Mouse (Mus musculus) forebrain, embryonic 15.5 days (tissue): Measurements from ENCODE around the gene Atp1a4. TPM values are rescaled to one million over a fixed set of nuclear protein-coding genes. Genes with fewer than 3 reads are reported as not detected.

Source experiments
- ATAC-seq: fragments of 200-750 bp; cut with Nextera tagmentation; replicated peaks from 2 replicates; pipeline ENCODE4 v1.8.0; 2017; ENCODE audit warnings: mild to moderate bottlenecking, moderate TSS enrichment, moderate library complexity
- H3K27ac ChIP-seq: fragments of 300-500 bp; sonication (generic); replicated peaks from 2 replicates; pipeline ENCODE4 v1.5.1; 2015; ENCODE audit warnings: mild to moderate bottlenecking, inconsistent platforms
- H3K27me3 ChIP-seq: fragments of 300-500 bp; sonication (generic); 2 replicates; pipeline ENCODE4 v1.6.1; 2015; ENCODE audit warnings: inconsistent platforms
- H3K36me3 ChIP-seq: fragments of 300-500 bp; sonication (generic); 2 replicates; pipeline ENCODE4 v1.6.1; 2015; ENCODE audit warnings: mild to moderate bottlenecking, inconsistent platforms
- H3K4me1 ChIP-seq: fragments of 300-500 bp; sonication (generic); 2 replicates; pipeline ENCODE4 v1.6.1; 2015; ENCODE audit warnings: inconsistent platforms
- H3K4me2 ChIP-seq: fragments of 300-500 bp; sonication (generic); replicated peaks from 2 replicates; pipeline ENCODE4 v1.6.1; 2015; ENCODE audit warnings: mild to moderate bottlenecking, inconsistent platforms
- H3K4me3 ChIP-seq: fragments of 300-500 bp; sonication (generic); 2 replicates; pipeline ENCODE4 v1.5.1; 2015; ENCODE audit warnings: mild to moderate bottlenecking, inconsistent platforms
- H3K9ac ChIP-seq: fragments of 300-500 bp; sonication (generic); replicated peaks from 2 replicates; pipeline ENCODE4 v1.6.1; 2015; ENCODE audit warnings: mild to moderate bottlenecking, inconsistent platforms
- H3K9me3 ChIP-seq: fragments of 300-500 bp; sonication (generic); 2 replicates; pipeline ENCODE4 v1.6.1; 2016; ENCODE audit warnings: inconsistent platforms
- WGBS: fragments of 180-500 bp; shearing (Covaris S2); methylation state at CpG from one replicate; pipeline ENCODE4 v1.1.7; 2015; ENCODE audit warnings: mixed read lengths; 5-methylcytosine and 5-hydroxymethylcytosine counted together
- polyA plus RNA-seq: library from polyadenylated mRNA; unstranded; fragments of >200 nt; fragmentation: Nextera tagmentation; extraction: Ambion mirVana; gene quantifications from 2 replicates; pipeline ENCODE4 v1.2.1, GENCODE M21; 2015

Gene Atp1a4
- polyA plus RNA-seq, 1 experiment from 2014 or later, result 0.10 TPM

DNA sequence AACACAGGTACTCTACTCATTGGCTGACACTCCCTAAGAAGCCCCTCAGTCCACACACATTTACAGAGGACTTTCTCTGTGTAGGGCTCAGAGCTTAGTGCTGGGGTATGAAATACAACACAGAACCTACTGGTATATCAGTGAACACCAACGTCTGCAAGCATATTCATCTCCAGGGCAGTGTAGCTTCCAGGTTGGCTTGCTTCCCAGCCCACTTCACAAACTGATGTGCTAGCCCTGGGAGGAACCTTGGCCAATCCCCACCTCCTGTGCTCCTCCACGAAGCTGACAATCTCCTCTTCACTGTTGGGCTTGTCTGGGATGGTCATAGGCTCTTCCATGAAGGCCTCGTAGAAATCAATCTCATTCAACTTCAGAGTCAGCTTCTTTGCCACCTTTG, 43.5 kb downstream of the Atp1a4 start:
- Histone ChIP-seq H3K4me2 (no peak overlapping the region), H3K36me3 (no peaks in the 10 kb centered on the region), H3K27me3 (no peaks in the 10 kb centered on the region), H3K27ac (no peak overlapping the region), H3K4me1 (peaks cover 53% of the 10 kb centered on the region), H3K9ac (no peak overlapping the region), H3K9me3 (no peaks in the 10 kb centered on the region), H3K4me3 (no peak overlapping the region)
- ATAC-seq, result no peak
- 50% methylated on average over 3 of the region's 3 CpGs for WGBS

- Histone ChIP-seq H3K9me3 (no peaks in the 10 kb centered on the region), H3K4me2 (no peak overlapping the region), H3K4me3 (no peak overlapping the region), H3K27me3 (no peaks in the 10 kb centered on the region), H3K9ac (no peak overlapping the region), H3K27ac (peak overlapping the region; percentile 12; the same call in 1 of the 2 replicates), H3K4me1 (peaks cover 43% of the 10 kb centered on the region), H3K36me3 (no peaks in the 10 kb centered on the region)
- 38% methylated on average over 4 of the region's 4 CpGs for WGBS
- ATAC-seq, result no peak
Observed at GRCm38 (mm10) chr1:172213771-172214170, 44.4 kb downstream of the Atp1a4 start.

DNA sequence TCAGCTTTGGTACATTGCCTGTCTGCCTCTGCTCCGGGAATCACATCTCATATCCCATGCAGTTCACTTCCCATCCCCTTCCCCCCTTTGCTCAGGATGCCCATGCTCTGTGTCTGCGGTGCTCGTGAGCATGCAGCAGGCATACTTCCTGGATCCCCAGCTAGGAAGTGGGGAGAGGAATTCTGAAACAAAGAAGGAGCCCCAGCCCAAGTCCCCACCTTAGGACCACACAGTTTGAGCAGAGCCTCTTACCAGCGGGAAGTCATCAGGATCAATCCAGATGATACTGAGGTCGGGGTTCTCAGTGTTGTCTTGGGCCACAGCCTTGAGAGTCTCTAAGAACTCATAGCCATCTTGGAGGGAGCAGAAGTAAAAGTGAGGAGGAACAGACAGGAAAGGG, 45.4 kb downstream of the Atp1a4 start:
- peaks cover 35% of the 10 kb centered on the region for H3K4me1 ChIP-seq
- no peak overlapping the region for H3K4me2 ChIP-seq
- WGBS, result 59% methylated on average over 5 of the region's 5 CpGs
- no peaks in the 10 kb centered on the region for H3K27me3 ChIP-seq
- no peaks in the 10 kb centered on the region for H3K36me3 ChIP-seq
- no peaks in the 10 kb centered on the region for H3K9me3 ChIP-seq
- H3K4me3 ChIP-seq, result no peak overlapping the region
- no peak for ATAC-seq
- H3K27ac ChIP-seq, result no peak overlapping the region
- H3K9ac ChIP-seq, result no peak overlapping the region

- peak; percentile 3; the same call in 1 of the 2 replicates for ATAC-seq
- Histone ChIP-seq H3K27ac (peak overlapping the region; percentile 98), H3K4me1 (peaks cover 51% of the 10 kb centered on the region), H3K27me3 (no peaks in the 10 kb centered on the region), H3K9me3 (no peaks in the 10 kb centered on the region), H3K4me2 (peak overlapping the region; percentile 83), H3K36me3 (no peaks in the 10 kb centered on the region), H3K4me3 (peak overlapping the region; percentile 72), H3K9ac (peak overlapping the region; percentile 93)
- 8% methylated on average over 7 of the region's 7 CpGs for WGBS
Observed at GRCm38 (mm10) chr1:172207111-172207584, 51.1 kb downstream of the Atp1a4 start.

GRCm38 (mm10) chr1:172206141-172206917, 51.9 kb downstream of the Atp1a4 start, which contains the start of gene Pea15a:
Gene Pea15a (minus strand): TSS chr1:172206804.
- peak within 1 kb of the TSS; percentile 98 for H3K27ac ChIP-seq
- peak within 1 kb of the TSS; percentile 72 for H3K4me3 ChIP-seq
- no peaks in the 10 kb centered on the region for H3K27me3 ChIP-seq
- H3K9me3 ChIP-seq, result no peaks in the 10 kb centered on the region
- H3K4me2 ChIP-seq, result peak within 1 kb of the TSS; percentile 83
- H3K4me1 ChIP-seq, result peaks cover 59% of the 10 kb centered on the region
- peak; percentile 70 for ATAC-seq
- H3K9ac ChIP-seq, result peak within 1 kb of the TSS; percentile 93
- H3K36me3 ChIP-seq, result no peaks in the 10 kb centered on the region
- under 1% methylated on average over 39 of the region's 40 CpGs for WGBS

DNA sequence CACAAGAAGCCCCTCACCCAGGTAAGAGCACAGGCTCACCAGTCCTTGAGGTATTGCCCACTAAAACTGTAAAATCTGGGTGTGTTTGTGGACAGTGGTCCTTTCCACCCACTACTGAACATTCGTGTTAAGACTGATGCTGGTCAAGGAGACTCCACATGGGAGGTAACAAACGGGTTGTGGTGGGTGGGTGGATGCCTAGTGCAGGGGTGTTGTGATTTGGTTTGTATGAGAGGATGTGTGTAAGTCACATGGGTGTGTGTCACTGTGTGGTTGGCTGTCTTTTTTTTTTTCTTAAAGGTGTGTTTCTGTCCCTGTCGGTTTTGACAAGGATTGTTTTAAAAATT, 52.5 kb downstream of the Atp1a4 start:
- no peaks in the 10 kb centered on the region for H3K36me3 ChIP-seq
- H3K4me1 ChIP-seq, result peaks cover 66% of the 10 kb centered on the region
- H3K4me3 ChIP-seq, result peak overlapping the region; percentile 72
- WGBS, result 0% methylated on average over 3 of the region's 3 CpGs
- no peaks in the 10 kb centered on the region for H3K27me3 ChIP-seq
- peak overlapping the region; percentile 98 for H3K27ac ChIP-seq
- ATAC-seq, result no peak
- peak overlapping the region; percentile 83 for H3K4me2 ChIP-seq
- H3K9me3 ChIP-seq, result no peaks in the 10 kb centered on the region
- peak overlapping the region; percentile 93 for H3K9ac ChIP-seq

DNA sequence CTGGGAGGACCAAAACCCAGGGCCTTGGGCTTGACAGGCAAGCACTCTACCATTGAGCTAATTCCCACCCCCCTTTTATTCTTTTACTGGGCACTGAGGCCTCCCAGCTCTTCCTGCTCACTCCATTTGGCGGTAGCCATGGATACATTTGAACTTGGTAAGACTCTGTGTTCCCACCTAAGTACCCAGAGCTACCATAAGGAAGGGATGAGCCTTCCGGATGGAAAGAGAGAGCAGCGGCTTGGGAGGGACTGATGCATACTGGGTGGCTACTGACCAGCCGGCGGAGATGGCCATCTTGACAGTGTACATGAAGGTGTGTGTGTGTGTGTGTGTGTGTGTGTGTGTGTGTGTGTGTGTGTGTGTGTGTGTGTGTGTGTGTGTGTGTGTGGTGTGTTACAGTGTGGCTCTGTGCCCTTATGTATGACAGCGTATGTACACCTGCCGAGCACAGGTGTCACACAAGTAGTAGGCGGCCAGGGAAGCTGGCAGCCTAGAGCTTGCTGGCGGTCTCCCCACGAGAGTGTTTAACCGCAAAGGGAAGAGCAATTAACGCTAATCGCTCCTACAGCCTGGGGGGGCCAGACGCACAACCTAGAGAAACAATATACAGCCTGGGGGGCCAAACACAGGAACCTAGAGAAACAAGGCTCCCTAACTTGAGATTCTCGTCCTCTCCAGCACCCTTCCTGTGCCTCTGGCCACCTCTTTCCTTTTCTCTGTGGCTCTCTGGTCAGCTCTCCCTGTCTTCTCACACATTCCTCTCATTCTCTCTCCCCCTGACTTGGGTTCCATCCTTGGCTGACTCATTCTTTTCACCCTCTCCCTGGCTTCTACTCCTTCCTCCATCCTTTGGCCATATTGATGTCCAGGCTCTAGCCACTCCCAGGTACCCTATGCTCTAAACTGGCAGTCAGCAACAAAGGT, 53.1 kb downstream of the Atp1a4 start:
- WGBS, result 4% methylated on average over 15 of the region's 15 CpGs
- Histone ChIP-seq H3K36me3 (peaks cover 3% of the 10 kb centered on the region; the same call in 1 of the 2 replicates), H3K27ac (peak overlapping the region; percentile 98), H3K4me3 (peak overlapping the region; percentile 72), H3K9me3 (no peaks in the 10 kb centered on the region), H3K9ac (peak overlapping the region; percentile 93), H3K4me2 (peak overlapping the region; percentile 83), H3K27me3 (no peaks in the 10 kb centered on the region), H3K4me1 (peaks cover 72% of the 10 kb centered on the region)
- ATAC-seq, result no peak

GRCm38 (mm10) chr1:172204033-172204813, 54.0 kb downstream of the Atp1a4 start:
- no peak for ATAC-seq
- Histone ChIP-seq H3K9ac (peak overlapping the region; percentile 93), H3K36me3 (peaks cover 10% of the 10 kb centered on the region), H3K4me1 (peaks cover 79% of the 10 kb centered on the region), H3K27me3 (no peaks in the 10 kb centered on the region), H3K4me3 (peak overlapping the region; percentile 72), H3K4me2 (peak overlapping the region; percentile 83), H3K9me3 (no peaks in the 10 kb centered on the region), H3K27ac (peak overlapping the region; percentile 98)
- 1% methylated on average over 9 of the region's 9 CpGs for WGBS

GRCm38 (mm10) chr1:172203566-172203965, 54.6 kb downstream of the Atp1a4 start:
- no peak for ATAC-seq
- 0% methylated on average over 4 of the region's 4 CpGs for WGBS
- peak overlapping the region; percentile 83 for H3K4me2 ChIP-seq
- H3K9ac ChIP-seq, result peak overlapping the region; percentile 93; the same call in 1 of the 2 replicates
- peak overlapping the region; percentile 72 for H3K4me3 ChIP-seq
- no peaks in the 10 kb centered on the region for H3K9me3 ChIP-seq
- peaks cover 79% of the 10 kb centered on the region for H3K4me1 ChIP-seq
- peaks cover 16% of the 10 kb centered on the region for H3K36me3 ChIP-seq
- no peaks in the 10 kb centered on the region for H3K27me3 ChIP-seq
- H3K27ac ChIP-seq, result peak overlapping the region; percentile 98

GRCm38 (mm10) chr1:172202894-172203522, 55.2 kb downstream of the Atp1a4 start:
- no peaks in the 10 kb centered on the region for H3K27me3 ChIP-seq
- 13% methylated on average over 2 of the region's 2 CpGs for WGBS
- H3K36me3 ChIP-seq, result peaks cover 21% of the 10 kb centered on the region
- H3K27ac ChIP-seq, result peak overlapping the region; percentile 98
- H3K4me1 ChIP-seq, result peaks cover 79% of the 10 kb centered on the region
- peak overlapping the region; percentile 27 for H3K4me3 ChIP-seq
- ATAC-seq, result peak; percentile 5; the same call in 1 of the 2 replicates
- peak overlapping the region; percentile 93 for H3K9ac ChIP-seq
- H3K4me2 ChIP-seq, result peak overlapping the region; percentile 83
- H3K9me3 ChIP-seq, result no peaks in the 10 kb centered on the region
